Mouse (Mus musculus): ENCODE measurements around the gene Fam222b. TPM values are rescaled to one million over a fixed set of nuclear protein-coding genes. Genes with fewer than 3 reads are reported as not detected.
A peak's percentile ranks its signal among the peaks of the same experiment; 100 is the strongest.

Fam222b gene
- polyA plus RNA-seq, 2 experiments from 2014 or later: 11.0 to 14.9 TPM

GRCm38 (mm10) chr11:78137584-78137983 is 43.1 kb downstream of the Fam222b start:
- no peak for ATAC-seq

GRCm38 (mm10) chr11:78138023-78138422 is 43.6 kb downstream of the Fam222b start:
- ATAC-seq: no peak

- ATAC-seq: no peak
Observed at GRCm38 (mm10) chr11:78140665-78141064, 46.2 kb downstream of the Fam222b start.

GRCm38 (mm10) chr11:78143520-78143919 is 49.1 kb downstream of the Fam222b start:
- no peak for ATAC-seq

DNA sequence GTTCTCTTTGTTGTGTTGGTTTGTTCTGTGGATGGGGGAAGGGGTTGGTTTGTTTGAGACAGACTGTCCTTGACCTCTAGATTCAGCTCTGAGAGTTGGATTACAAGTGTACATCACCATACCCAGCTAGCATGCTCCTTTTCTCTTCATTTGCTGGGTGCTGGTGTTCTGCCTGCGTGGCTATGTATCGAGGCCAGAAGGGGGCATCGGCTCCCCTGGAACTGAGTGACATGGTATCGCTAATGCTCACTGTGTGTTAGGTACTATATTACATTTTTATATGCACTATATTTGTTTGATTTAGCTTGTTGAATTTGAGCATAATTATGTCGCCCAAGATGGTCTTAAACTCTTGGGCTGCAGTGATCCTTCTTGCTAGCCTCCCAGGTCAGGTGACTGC is 51.7 kb downstream of the Fam222b start:
- no peak for ATAC-seq

DNA sequence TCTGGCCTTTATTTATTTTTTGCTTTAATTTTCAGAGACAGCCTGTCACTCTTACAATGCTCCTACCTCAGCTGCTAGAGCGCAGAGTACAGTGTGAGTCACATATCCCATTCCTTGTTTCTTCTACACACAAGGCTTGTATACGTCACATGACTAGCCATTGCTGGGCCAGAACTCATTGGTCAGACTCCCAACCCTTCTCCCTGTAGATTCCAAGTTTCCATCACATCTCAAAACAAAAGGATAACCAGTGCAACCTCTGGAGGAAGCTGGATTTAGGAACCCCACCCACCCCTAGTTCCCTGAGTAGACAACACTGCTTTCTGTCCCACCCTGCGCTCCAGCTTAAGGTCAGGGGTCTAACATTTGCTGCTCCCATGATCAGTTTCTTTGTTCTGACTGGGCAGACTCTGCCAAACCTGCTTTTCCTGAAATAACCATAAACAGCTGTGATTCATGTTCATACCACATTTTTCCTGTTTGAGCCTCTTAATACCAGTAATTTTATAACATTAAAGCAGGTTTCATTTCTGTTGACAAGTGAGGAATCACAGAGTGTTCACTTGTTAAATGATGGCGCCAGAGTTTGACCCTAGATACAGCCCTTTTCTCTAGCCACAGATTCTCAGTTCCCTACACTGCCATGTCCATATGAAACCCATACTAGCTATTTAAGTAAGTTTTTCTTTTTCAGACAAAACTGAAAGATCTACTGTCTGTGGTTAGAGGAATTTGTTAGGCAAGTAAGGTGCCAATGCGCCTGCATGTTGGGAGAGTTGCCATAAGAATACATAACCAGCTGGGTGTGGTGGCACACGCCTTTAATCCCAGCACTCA is 52.5 kb downstream of the Fam222b start:
- ATAC-seq: no peak

DNA sequence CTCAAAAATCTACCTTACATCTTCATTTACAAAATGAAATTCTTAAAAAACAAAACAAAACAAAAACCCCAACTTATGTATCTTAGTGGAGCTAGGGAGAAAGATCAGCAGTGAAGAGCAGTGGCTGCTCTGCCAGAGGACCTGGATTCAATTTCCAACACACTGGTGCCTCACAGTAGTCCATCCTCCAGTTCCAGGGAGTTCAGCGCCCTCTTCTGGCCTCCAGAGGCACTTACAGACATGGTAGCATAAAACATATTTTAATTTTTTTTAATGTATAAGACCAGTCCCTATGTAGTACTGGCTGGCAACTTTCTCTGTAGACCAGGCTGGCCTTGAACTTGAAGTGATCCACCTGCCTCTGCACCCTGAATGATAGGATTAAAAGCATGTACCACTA is 56.7 kb downstream of the Fam222b start:
- no peak for ATAC-seq

DNA sequence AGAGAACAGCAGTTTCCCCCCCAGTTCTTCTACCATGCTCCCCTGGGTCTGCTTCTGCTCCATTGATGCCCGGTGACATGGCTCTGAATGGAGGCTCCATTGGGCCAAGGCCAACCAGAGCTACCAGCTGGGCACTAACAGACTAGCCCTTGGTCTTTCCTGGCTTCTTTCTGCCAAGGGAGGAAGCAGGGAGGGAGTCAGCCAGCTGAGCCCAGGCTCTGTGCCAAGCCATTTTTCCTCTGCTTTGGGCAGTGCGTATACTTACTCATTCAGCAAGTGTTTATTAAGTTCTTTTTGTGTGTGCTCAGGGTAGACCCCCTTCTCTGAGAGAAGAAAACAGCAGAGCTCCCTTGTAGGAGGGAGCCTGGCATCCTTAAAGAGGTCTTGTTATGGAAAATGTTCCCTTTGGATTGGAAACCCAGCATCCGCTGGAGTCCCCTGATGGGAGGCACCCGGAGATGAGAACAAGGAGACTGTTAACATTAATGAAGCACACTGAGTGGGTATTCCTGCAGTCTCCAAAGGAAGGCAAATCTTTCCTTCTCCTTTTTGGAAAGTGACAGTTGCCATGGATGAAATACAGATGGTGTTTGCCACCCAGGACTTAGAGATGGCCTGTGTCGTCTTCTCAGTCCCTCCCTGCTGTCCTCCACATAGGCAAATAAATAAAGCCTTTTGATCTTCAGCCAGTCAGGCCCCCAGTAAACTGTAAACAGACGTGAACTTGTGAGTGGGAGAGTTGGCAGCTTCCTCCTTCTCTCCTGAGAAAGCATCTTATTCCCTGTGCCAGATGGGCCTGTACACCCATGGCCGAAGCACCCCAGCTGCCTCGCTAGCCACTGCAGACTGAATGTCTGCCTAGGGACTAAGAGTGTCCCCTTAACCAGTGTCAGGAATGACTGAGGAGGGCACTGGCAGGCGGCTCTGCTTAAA is 58.1 kb downstream of the Fam222b start:
- ATAC-seq: no peak

DNA sequence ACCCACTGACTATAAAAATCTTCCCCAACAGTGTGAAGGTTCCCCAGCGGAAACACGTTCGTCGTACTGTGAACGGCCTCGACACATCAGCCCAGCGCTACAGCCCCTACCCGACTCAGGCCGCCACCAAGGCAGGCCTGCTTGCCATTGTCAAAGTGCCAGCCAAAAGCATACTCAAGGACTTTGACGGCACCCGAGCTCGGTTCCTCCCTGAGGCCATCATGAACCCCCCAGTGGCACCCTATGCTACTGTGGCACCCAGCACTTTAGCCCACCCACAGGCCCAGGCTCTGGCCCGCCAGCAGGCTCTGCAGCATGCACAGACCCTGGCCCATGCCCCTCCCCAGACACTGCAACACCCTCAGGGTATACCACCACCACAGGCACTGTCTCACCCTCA is 59.3 kb downstream of the Fam222b start:
- ATAC-seq: no peak

DNA sequence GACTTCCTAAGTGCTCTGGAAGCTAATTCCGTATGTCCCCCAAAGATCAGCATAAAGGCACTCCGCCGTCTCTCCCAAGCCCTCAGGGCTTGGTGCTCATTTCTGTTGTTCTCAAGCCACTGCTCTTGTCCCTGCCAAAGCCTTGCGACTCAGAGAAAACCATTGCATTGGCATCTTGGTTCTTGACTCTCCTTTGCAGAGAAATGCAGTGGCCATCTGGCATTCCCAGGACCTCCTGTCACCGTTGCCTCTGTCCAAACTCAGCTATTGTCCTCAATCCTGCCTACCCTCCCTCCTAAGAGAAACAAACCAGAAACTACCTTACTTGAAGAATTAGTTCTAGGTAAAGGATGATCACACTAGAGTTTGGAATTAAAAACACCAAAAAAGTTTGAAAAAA is 61.2 kb downstream of the Fam222b start:
- ATAC-seq: no peak

DNA sequence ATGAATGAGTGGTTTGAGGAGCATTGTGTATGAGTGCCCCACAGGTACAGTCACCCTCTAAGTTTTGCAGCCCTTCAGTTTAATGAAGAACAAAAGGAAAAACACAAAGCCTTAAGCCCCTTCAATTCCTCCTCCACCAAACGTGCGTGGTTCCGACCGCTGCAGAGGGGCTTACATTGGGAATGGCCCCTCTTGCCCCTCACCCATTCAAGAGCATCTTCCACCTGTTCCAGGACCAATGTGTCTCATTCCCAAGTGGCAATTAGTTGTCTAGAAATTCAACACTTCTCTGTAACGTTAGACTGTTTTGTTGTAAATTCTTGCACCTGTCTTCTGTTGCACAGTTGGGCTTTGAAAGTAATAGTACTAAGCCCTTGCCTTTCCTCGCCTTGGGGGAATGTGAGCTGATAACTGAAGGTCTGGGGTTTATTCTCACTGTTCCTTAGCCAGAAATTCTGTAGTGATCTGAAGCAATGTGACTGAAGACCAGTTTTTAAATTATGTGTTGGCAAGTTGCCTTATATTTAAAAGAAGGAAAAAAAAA is 61.8 kb downstream of the Fam222b start:
- ATAC-seq: no peak

- peak; percentile 96 for ATAC-seq
Observed at GRCm38 (mm10) chr11:78159096-78159495, 64.6 kb downstream of the Fam222b start.

- no peak for ATAC-seq
Observed at GRCm38 (mm10) chr11:78159557-78159956, 65.1 kb downstream of the Fam222b start.

- ATAC-seq: no peak
Observed at GRCm38 (mm10) chr11:78160171-78160570, 65.7 kb downstream of the Fam222b start.

DNA sequence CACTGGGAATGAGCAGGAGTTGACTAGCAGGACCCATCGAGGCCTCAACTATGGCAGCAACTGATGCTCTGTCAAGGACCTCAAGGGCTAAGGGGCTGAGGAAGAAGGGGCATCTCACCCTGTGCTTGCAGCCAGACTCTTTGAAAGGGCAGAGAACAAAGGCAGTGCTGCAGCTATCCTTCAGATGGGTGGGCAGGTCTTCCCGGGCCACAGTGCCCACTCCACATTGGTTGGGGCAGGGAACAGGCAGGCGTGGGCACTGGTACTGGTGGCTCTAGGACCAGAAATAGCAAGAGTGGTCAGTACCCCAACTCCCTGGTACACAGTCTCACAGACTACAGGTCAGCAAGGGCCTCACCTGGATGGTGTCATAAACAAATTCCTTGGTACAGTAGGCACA is 66.2 kb downstream of the Fam222b start:
- ATAC-seq: no peak

DNA sequence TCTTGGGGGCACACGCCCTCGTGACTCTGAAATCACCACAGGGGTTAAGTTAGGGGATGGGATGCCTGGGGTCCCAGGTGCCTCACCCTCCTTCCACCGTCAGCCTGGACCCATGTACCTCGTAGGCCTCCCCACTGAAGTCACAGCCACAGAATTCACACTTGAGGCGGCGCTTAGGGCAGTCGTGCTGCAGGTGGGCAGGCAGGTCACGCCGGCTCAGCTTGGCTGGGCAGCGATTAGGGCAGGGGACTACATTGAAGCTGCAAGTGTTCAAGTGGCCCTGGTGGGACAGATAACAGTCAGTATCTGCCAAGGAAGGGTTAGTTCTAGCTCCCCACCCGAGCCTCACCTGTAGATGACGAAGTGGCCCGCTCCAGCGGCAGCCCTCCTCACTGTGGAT is 66.7 kb downstream of the Fam222b start:
- no peak for ATAC-seq

DNA sequence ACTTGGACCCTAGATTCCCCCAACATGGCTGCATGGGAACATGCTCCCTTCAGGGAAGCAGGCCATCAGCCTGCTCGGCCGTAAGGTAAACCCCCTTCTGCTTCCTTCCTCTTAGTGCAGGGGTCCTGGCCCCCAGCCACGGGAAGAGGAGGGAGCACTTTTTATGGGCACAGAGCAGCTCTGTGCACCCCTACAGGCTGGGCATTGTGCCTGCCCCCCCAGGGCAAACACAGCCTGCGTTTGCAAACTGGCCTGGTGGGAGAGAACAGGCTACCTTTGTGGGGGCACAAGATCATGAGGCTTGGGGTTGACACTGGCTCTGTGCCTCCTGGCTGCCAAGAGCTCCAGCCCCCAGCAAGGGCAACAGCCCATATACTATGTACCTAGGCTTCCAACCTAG is 67.5 kb downstream of the Fam222b start:
- ATAC-seq: no peak

- ATAC-seq: no peak
Observed at GRCm38 (mm10) chr11:78162504-78162903, 68.0 kb downstream of the Fam222b start.

GRCm38 (mm10) chr11:78163045-78163444 is 68.6 kb downstream of the Fam222b start:
- no peak for ATAC-seq

- ATAC-seq: no peak
Observed at GRCm38 (mm10) chr11:78163681-78164603, 69.5 kb downstream of the Fam222b start.

DNA sequence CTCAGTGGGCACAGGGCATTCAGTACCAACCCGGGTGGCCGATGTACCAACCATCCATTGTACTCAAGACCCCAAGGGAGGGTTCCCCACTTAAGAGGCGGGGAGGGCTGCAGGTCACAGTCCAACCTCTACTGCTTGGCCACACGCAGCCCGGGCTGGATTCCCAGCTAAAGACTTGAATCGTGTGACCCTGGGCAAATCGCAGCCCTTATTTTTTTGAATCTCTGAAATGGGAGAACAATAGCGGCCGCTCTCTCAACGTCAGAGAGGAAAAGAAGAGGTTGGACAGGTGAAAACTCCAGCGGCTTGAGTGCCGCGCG is 70.1 kb downstream of the Fam222b start:
- ATAC-seq: no peak
